Mouse (Mus musculus) lung, postnatal 36 days (tissue): Measurements from ENCODE around the gene Gm20388.
A peak's percentile ranks its signal among the peaks of the same experiment; 100 is the strongest.
"Not testable (repeated sequence)": the region's sequence is repeated elsewhere in the genome, so short reads cannot be mapped to it uniquely, and the experiment has no call there.

Experiments used
- DNase-seq: peaks from one replicate; pipeline ENCODE4 v3.0.0; 2022; ENCODE audit warnings: mixed read lengths

The Gm20388 gene

GRCm38 (mm10) chr8:123789461-123789860 is 3878.8 kb downstream of the Gm20388 start:
- DNase-seq: no peak

GRCm38 (mm10) chr8:123789970-123790369 is 3879.3 kb downstream of the Gm20388 start:
- DNase-seq: peak; percentile 91

- DNase-seq: no peak
These were observed 3880.6 kb downstream of the Gm20388 start for GRCm38 (mm10) chr8:123791101-123791844.

- DNase-seq: no peak
These were observed 3881.2 kb downstream of the Gm20388 start for GRCm38 (mm10) chr8:123791845-123792225.

GRCm38 (mm10) chr8:123793900-123794299 is 3883.3 kb downstream of the Gm20388 start:
- DNase-seq: no peak

- DNase-seq: no peak
These were observed 3884.1 kb downstream of the Gm20388 start for GRCm38 (mm10) chr8:123794766-123795165.

GRCm38 (mm10) chr8:123796758-123797157 is 3886.1 kb downstream of the Gm20388 start:
- no peak for DNase-seq

GRCm38 (mm10) chr8:123797928-123798327 is 3887.3 kb downstream of the Gm20388 start:
- DNase-seq: no peak

- no peak for DNase-seq
These were observed 3888.8 kb downstream of the Gm20388 start for GRCm38 (mm10) chr8:123799434-123799833.

GRCm38 (mm10) chr8:123799885-123800284 is 3889.2 kb downstream of the Gm20388 start:
- DNase-seq: no peak

GRCm38 (mm10) chr8:123800867-123801266 is 3890.2 kb downstream of the Gm20388 start:
- DNase-seq: no peak

- DNase-seq: no peak
These were observed 3890.9 kb downstream of the Gm20388 start for GRCm38 (mm10) chr8:123801538-123801937.

- no peak for DNase-seq
These were observed 3893.0 kb downstream of the Gm20388 start for GRCm38 (mm10) chr8:123803639-123804038.

GRCm38 (mm10) chr8:123804586-123804985 is 3893.9 kb downstream of the Gm20388 start:
- DNase-seq: no peak

- no peak for DNase-seq
These were observed 3894.6 kb downstream of the Gm20388 start for GRCm38 (mm10) chr8:123805209-123805717.

GRCm38 (mm10) chr8:123805718-123806373 is 3895.2 kb downstream of the Gm20388 start, which contains the start of gene Rab4a:
Gene Rab4a (plus strand): TSS chr8:123805985.
- DNase-seq: peak; percentile 88

- DNase-seq: no peak
These were observed 3895.8 kb downstream of the Gm20388 start for GRCm38 (mm10) chr8:123806374-123806935.

- DNase-seq: no peak
These were observed 3896.4 kb downstream of the Gm20388 start for GRCm38 (mm10) chr8:123807024-123807431.

GRCm38 (mm10) chr8:123807852-123808573 is 3897.4 kb downstream of the Gm20388 start:
- DNase-seq: no peak

- DNase-seq: no peak
These were observed 3898.0 kb downstream of the Gm20388 start for GRCm38 (mm10) chr8:123808671-123809070.

- not testable (repeated sequence) for DNase-seq
These were observed 3898.7 kb downstream of the Gm20388 start for GRCm38 (mm10) chr8:123809342-123809741.

GRCm38 (mm10) chr8:123812227-123812626 is 3901.6 kb downstream of the Gm20388 start:
- DNase-seq: no peak
